Mouse (Mus musculus): ENCODE measurements around the gene Camk2n2. TPM values are rescaled to one million over a fixed set of nuclear protein-coding genes. Genes with fewer than 3 reads are reported as not detected.
A peak's percentile ranks its signal among the peaks of the same experiment; 100 is the strongest.

Camk2n2 gene
- total RNA-seq, 2 experiments from 2014 or later: 1.1 to 1.2 TPM

- intact Hi-C loops (cut with DNase I): loop anchor here (2.0 to 5.0 kb wide), 5 partner anchors 29 to 114 kb away; partner anchors contain the start of genes Abcf3, Dvl3, Eif2b5 and Psmd2
- peak; percentile 82 to 86 for DNase-seq
Observed at GRCm38 (mm10) chr16:20611357-20612227, 9.5 kb downstream of the Camk2n2 start, which contains the start of the genes Eef1akmt4, Gm49333 and Alg3. Eef1akmt4 (plus strand) TSS chr16:20611593. Gm49333 (plus strand) TSS chr16:20611610. Alg3 (minus strand) TSS chr16:20611735.

DNA sequence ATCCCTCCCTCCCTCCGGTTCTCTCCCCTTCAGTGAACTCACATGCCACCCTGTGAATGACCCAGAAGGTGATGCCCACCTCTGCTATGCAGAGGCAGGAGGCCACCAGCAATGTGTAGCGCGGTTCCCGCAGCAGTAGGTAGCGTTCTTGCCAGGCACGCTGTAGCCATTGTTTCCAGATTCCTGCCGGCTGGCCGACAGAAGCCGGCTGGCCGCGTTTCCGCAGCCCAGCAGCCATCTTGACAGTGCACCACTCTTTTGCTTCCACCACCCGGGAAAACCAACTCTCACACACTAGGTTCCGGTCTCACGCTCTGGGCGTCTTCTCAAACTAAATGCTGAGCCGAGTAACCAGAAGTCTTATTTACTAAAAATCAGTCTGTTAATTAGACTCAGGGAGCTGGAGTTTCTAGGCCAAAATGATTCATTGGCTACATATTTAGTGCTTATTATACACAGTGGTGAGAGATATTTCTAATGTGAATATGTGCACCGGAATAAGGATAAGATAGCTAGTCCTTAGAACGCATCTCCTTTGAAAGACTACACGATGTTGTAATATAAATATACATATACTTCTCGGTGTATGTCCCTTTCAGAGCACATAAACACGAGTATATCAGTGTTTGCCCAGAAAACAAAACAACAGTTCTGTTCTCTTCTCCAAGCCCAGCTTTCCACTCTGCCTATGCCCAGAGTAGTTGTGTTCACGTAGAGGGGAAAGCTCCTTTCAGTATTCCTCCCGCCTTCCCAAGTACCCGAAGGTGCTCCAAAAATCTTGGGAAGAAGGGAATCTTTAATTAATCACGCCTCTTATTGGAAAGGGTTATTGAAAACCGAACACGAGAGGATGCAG lies 10.4 kb downstream of the Camk2n2 start:
- DNase-seq: peak; percentile 76 to 84
- intact Hi-C loops (cut with DNase I): loop anchor here (2.0 to 5.0 kb wide), 5 partner anchors 30 to 113 kb away; partner anchors contain the start of genes Abcf3, Dvl3, Eif2b5 and Psmd2

DNA sequence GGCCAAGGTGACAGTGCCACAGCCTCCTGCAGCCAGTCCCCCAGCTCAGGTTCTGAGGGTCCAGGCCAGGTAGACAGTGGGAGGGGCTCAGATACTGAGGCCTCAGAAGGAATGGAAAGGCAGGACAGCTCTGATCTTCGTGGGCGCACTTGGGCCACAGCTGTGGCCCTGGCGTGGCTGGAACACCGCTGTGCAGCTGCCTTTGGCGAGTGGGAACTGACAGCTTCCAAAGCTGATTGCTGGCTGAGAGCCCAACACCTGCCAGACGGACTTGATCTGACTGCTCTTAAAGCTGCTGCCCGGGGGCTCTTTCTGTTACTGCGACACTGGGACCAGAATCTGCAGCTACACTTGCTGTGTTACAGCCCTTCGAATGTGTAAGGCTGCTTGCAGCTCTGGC lies 16.4 kb downstream of the Camk2n2 start:
- DNase-seq: no peak
- intact Hi-C loops (cut with DNase I): no loop called here

DNA sequence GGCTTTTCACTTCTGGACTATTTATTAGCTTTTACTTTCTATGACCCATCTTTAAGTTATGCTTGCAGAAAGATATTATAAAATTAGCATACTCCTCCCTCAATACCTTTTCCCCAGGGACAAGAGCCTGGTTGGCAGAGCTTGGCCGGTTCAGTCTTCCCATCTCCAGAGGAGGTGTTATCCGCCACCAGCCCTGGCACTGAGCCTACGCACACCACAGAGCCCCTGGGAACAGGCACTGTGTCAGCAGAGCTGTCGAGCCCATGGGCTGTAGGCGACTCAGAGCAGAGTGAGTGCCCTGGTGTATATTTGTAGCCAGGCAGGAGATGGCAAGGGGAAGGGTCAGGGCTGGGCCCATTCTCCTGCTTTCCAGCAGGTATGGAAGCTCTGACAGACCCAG lies 20.6 kb downstream of the Camk2n2 start:
- intact Hi-C loops (cut with DNase I): no loop called here
- DNase-seq: no peak

- no peak for DNase-seq
- intact Hi-C loops (cut with DNase I): no loop called here
Observed at GRCm38 (mm10) chr16:20596687-20597441, 24.2 kb downstream of the Camk2n2 start.

DNA sequence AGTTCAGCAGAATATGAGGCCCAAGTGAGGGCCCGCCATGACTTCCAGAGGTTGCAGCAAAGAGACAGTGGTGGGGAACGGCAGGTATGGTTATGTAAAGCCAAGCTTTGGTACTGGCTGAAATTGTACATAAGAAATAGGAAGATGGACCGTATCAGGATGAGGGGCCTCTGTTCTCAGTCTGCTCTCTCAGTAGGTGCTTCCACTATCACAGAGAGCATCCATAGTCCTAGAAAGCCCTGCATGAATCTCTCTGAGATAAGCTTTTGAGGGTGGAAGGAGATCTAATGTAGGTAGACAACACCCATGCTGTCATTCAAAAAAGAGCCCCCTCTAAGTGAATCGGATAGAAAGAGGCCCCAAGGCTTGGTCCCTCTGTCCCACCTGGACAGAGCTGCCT lies 25.4 kb downstream of the Camk2n2 start:
- intact Hi-C loops (cut with DNase I): no loop called here
- DNase-seq: no peak

- intact Hi-C loops (cut with DNase I): no loop called here
Observed at GRCm38 (mm10) chr16:20595060-20595673, 25.9 kb downstream of the Camk2n2 start.

GRCm38 (mm10) chr16:20591076-20591705 lies 29.9 kb downstream of the Camk2n2 start:
- intact Hi-C loops (cut with DNase I): no loop called here
- no peak for DNase-seq

More at GRCm38 (mm10) chr16:20595060-20595673, 25.9 kb downstream of the Camk2n2 start:
- DNase-seq: no peak

DNA sequence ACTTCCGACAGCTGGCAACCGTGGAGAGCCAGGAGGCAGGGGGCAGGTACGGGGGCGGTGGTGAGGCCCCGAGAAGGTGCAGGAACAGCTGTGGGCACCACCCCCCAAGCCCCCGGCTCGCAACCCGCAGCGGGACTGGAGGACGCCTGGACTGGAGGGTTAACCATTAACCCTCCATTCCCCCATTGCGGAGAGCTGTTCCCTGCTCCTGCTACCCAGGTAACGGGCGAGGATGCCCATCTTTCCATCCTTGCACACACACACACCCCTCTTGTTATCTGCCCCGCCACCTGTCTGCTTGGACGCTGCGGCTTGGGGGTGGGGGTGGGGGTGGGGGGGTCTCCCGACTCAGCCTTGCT lies 30.4 kb downstream of the Camk2n2 start:
- intact Hi-C loops (cut with DNase I): no loop called here

GRCm38 (mm10) chr16:20589939-20590679 lies 31.0 kb downstream of the Camk2n2 start:
- intact Hi-C loops (cut with DNase I): no loop called here

More for the DNA sequence above, 30.4 kb downstream of the Camk2n2 start:
- DNase-seq: no peak

DNA sequence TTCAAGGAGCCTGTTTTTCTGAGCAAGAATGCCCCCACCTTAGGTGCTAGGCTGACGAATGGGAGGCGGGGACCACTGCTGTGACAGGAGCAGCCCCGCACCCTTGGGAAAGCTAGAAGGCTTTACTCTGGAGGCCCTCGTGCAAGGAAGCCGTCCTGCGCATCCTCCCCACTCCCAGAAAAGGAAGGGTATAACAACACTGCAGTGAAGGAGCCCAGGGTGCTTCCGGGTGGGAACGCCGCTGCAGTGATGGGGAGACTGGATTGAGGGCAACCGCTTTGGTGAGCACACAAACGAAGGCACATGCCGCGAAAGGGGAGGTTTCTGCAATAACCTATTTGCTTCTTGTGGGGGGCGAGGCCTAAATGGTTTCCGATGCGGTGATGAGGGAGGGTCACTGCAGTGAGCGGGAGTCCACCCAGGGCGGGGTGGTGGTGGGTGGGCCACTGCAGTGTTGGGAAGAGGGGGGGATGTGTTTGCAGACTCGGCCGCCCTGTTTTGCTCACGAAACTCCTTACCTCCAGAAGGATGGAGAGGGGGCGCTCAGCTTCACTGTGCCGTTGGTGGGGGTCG lies 31.6 kb downstream of the Camk2n2 start, which contains the start of gene Vwa5b2:
Gene Vwa5b2 (plus strand): TSS at position 106 of the 573 bp plus-strand sequence.
- DNase-seq: no peak
- intact Hi-C loops (cut with DNase I): no loop called here

More at GRCm38 (mm10) chr16:20589939-20590679, 31.0 kb downstream of the Camk2n2 start:
- DNase-seq: no peak

Small RNA genes lying within 50 kb of the gene (microRNA-seq; reads per million reads assigned to microRNA genes)
- 0 reads per million in 2 experiments for gene Mir1224 (ENCODE audit: borderline number of aligned reads in 2 of 2)

Other genes starting within 250 kb of the Camk2n2 start
- gene Abcc5, start 194.9 kb downstream of the Camk2n2 start, total RNA-seq (2021): 10 to 100 TPM; 32.2 to 34.5 TPM
- 10 to 100 TPM; 54.4 to 64.3 TPM for gene Eif2b5, start 122.5 kb downstream of the Camk2n2 start, total RNA-seq (2021)
- 10 to 100 TPM; 44.9 to 47.2 TPM for gene Dvl3, start 104.3 kb downstream of the Camk2n2 start, total RNA-seq (2021)
- gene Ap2m1, start 85.8 kb downstream of the Camk2n2 start, total RNA-seq (2021): 100 to 1,000 TPM; 210 to 214 TPM
- gene Abcf3, start 72.7 kb downstream of the Camk2n2 start, total RNA-seq (2021): 10 to 100 TPM; 62.6 to 65.9 TPM
- under 1 TPM in 1 of 2 experiments, not detected in 1; 0.05 TPM for gene Vwa5b2, start 31.8 kb downstream of the Camk2n2 start, total RNA-seq (2021)
- gene Eef1akmt4, start 9.7 kb downstream of the Camk2n2 start, total RNA-seq (2021): 1 to 10 TPM; 6.4 to 8.0 TPM
- gene Gm49333, start 9.7 kb downstream of the Camk2n2 start, total RNA-seq (2021): not detected
- gene Alg3, start 9.6 kb downstream of the Camk2n2 start, total RNA-seq (2021): 1 to 10 TPM; 8.7 to 8.8 TPM
- gene Ece2, start 8.5 kb upstream of the Camk2n2 start, total RNA-seq (2021): 1 to 10 TPM in 1 of 2 experiments, under 1 TPM in 1; 0.41 to 1.2 TPM
- 100 to 1,000 TPM; 214 to 216 TPM for gene Psmd2, start 30.4 kb upstream of the Camk2n2 start, total RNA-seq (2021)
- 100 to 1,000 TPM; 388 to 434 TPM for gene Eif4g1, start 47.0 kb upstream of the Camk2n2 start, total RNA-seq (2021)
- 10 to 100 TPM; 27.9 to 30.2 TPM for gene Fam131a, start 72.0 kb upstream of the Camk2n2 start, total RNA-seq (2021)
- 10 to 100 TPM; 10.5 to 12.4 TPM for gene Polr2h, start 96.4 kb upstream of the Camk2n2 start, total RNA-seq (2021)
- gene Clcn2, start 96.5 kb upstream of the Camk2n2 start, total RNA-seq (2021): 1 to 10 TPM; 2.3 to 2.6 TPM
- gene Chrd, start 111.8 kb upstream of the Camk2n2 start, total RNA-seq (2021): 1 to 10 TPM; 2.1 to 2.5 TPM
- gene Thpo, start 113.2 kb upstream of the Camk2n2 start, total RNA-seq (2021): under 1 TPM in 1 of 2 experiments, not detected in 1; 0.25 TPM

Data from heart, postnatal 36 days (tissue).